Comparison of ENCODE assay signal across 18 mouse cellular contexts in genomic region chr6:16212975-16213374, GRCm38 (mm10).
DNase-seq lines count a peak whose midpoint lies in the region; ATAC-seq and TF ChIP-seq lines count a peak whose summit lies in the region.
"Had no signal": no experiment of that assay in that cellular context is flagged by ENCODE, and none has a peak within 500 bp of the region (broad histone marks: within the 10 kb centered on the region; RNA-seq: fewer than 3 reads in every experiment).

No protein-coding gene starts in this region.

- no peak overlapping the region for H3K4me2 ChIP-seq in forebrain, postnatal 0 days (ENCODE audit: low read depth)
- H3K4me2 ChIP-seq in midbrain, embryonic 11.5 days, result no peak overlapping the region
- H3K4me2 ChIP-seq in neural tube, embryonic 14.5 days (ENCODE audit: low read depth, low read length), result no peak overlapping the region
- H3K4me2 ChIP-seq: embryonic facial prominence, embryonic 13.5 days; liver, embryonic 15.5 days; stomach, embryonic 15.5 days had no signal

- H3K4me3 ChIP-seq in embryonic facial prominence, embryonic 10.5 days, result no peak overlapping the region
- no peak overlapping the region for H3K4me3 ChIP-seq in forebrain, postnatal 0 days (ENCODE audit: low read depth, low read length)
- H3K4me3 ChIP-seq in midbrain, embryonic 11.5 days (ENCODE audit: low read depth, low read length), result no peak overlapping the region
- H3K4me3 ChIP-seq in neural tube, embryonic 14.5 days (ENCODE audit: low read depth, low read length), result no peak overlapping the region
- H3K4me3 ChIP-seq: embryonic facial prominence, embryonic 13.5 days; limb, embryonic 10.5 days; liver, embryonic 15.5 days; stomach, embryonic 15.5 days had no signal

- no peak for TF ChIP-seq CTCF in forebrain, postnatal 0 days (IDR thresholded peaks at IDR 0.05; ENCODE audit: low read depth)

- 50% methylated on average over 5 of the region's 5 CpGs for WGBS in embryonic facial prominence, embryonic 10.5 days
- WGBS in forebrain, postnatal 0 days, result 5% methylated on average over 5 of the region's 5 CpGs
- WGBS in midbrain, embryonic 11.5 days, result 9% methylated on average over 5 of the region's 5 CpGs
- WGBS in neural tube, embryonic 14.5 days, result 6% methylated on average over 5 of the region's 5 CpGs

- H3K27me3 ChIP-seq in embryonic facial prominence, embryonic 10.5 days (replicated peaks; ENCODE audit: low read depth, poor library complexity, severe bottlenecking), result no peaks in the 10 kb centered on the region
- H3K27me3 ChIP-seq in forebrain, postnatal 0 days (ENCODE audit: insufficient read depth, low read length), result peaks cover 6% of the 10 kb centered on the region; the same call in 1 of the 2 replicates
- no peaks in the 10 kb centered on the region for H3K27me3 ChIP-seq in midbrain, embryonic 11.5 days (ENCODE audit: control insufficient read depth, insufficient read depth, low read length)
- H3K27me3 ChIP-seq in neural tube, embryonic 14.5 days (ENCODE audit: control insufficient read depth, insufficient read depth, low read length), result no peaks in the 10 kb centered on the region
- H3K27me3 ChIP-seq: embryonic facial prominence, embryonic 13.5 days; liver, embryonic 15.5 days; stomach, embryonic 15.5 days had no signal

- H3K9me3 ChIP-seq in embryonic facial prominence, embryonic 10.5 days, result no peaks in the 10 kb centered on the region
- H3K9me3 ChIP-seq in forebrain, postnatal 0 days (ENCODE audit: low read length), result no peaks in the 10 kb centered on the region
- H3K9me3 ChIP-seq in midbrain, embryonic 11.5 days (ENCODE audit: control insufficient read depth, low read length), result no peaks in the 10 kb centered on the region
- no peaks in the 10 kb centered on the region for H3K9me3 ChIP-seq in neural tube, embryonic 14.5 days (ENCODE audit: control insufficient read depth, low read length)
- H3K9me3 ChIP-seq: embryonic facial prominence, embryonic 13.5 days; limb, embryonic 10.5 days; liver, embryonic 15.5 days; stomach, embryonic 15.5 days had no signal

- H3K9ac ChIP-seq in forebrain, postnatal 0 days, result no peak overlapping the region
- no peak overlapping the region for H3K9ac ChIP-seq in midbrain, embryonic 11.5 days (ENCODE audit: low read length)
- H3K9ac ChIP-seq in neural tube, embryonic 14.5 days (replicated peaks; ENCODE audit: low read depth, low read length), result no peak overlapping the region
- H3K9ac ChIP-seq: embryonic facial prominence, embryonic 13.5 days; liver, embryonic 15.5 days; stomach, embryonic 15.5 days had no signal

- H3K27ac ChIP-seq in embryonic facial prominence, embryonic 10.5 days (replicated peaks), result no peak overlapping the region
- H3K27ac ChIP-seq in forebrain, postnatal 0 days (ENCODE audit: low read depth, low read length), result no peak overlapping the region
- no peak overlapping the region for H3K27ac ChIP-seq in midbrain, embryonic 11.5 days (ENCODE audit: low read depth, low read length)
- no peak overlapping the region for H3K27ac ChIP-seq in neural tube, embryonic 14.5 days (ENCODE audit: low read depth, low read length)
- H3K27ac ChIP-seq: embryonic facial prominence, embryonic 13.5 days; limb, embryonic 10.5 days; liver, embryonic 15.5 days; macrophage; stomach, embryonic 15.5 days had no signal

- H3K36me3 ChIP-seq in embryonic facial prominence, embryonic 10.5 days (replicated peaks), result no peaks in the 10 kb centered on the region
- H3K36me3 ChIP-seq in forebrain, postnatal 0 days (ENCODE audit: insufficient read depth), result no peaks in the 10 kb centered on the region
- no peaks in the 10 kb centered on the region for H3K36me3 ChIP-seq in midbrain, embryonic 11.5 days (ENCODE audit: control insufficient read depth, insufficient read depth, low read length)
- no peaks in the 10 kb centered on the region for H3K36me3 ChIP-seq in neural tube, embryonic 14.5 days (ENCODE audit: control insufficient read depth, insufficient read depth, low read length)
- H3K36me3 ChIP-seq: embryonic facial prominence, embryonic 13.5 days; limb, embryonic 10.5 days; liver, embryonic 15.5 days; stomach, embryonic 15.5 days had no signal

- peak; percentile 28 for DNase-seq in embryonic facial prominence, embryonic 10.5 days (ENCODE audit: low spot score)
- peak; percentile 5 for DNase-seq in forebrain, postnatal 0 days
- peak; percentile 93 for DNase-seq in midbrain, embryonic 11.5 days (ENCODE audit: low spot score, missing footprints)
- no peak for DNase-seq in cerebellum, adult 8-10 months
- DNase-seq in kidney, postnatal 14 days, result no peak
- DNase-seq in thymus, postnatal 4 days, result no peak
- DNase-seq: cerebellum, adult 18-20 months; heart, adult 18-20 months; heart, postnatal 14 days; kidney, adult 9 months; thymus, postnatal 36 days had no signal

- ATAC-seq in forebrain, postnatal 0 days, result peak; percentile 70
- peak; percentile 94 for ATAC-seq in midbrain, embryonic 11.5 days (ENCODE audit: low FRiP score)
- ATAC-seq in neural tube, embryonic 14.5 days (ENCODE audit: low read depth), result peak; percentile 75; the same call in 1 of the 2 replicates
- ATAC-seq: activated CD4-positive, CD25-positive, alpha-beta regulatory T cell, adult 4 months had no signal

- H3K4me1 ChIP-seq in embryonic facial prominence, embryonic 10.5 days, result peaks cover 12% of the 10 kb centered on the region
- H3K4me1 ChIP-seq in forebrain, postnatal 0 days (ENCODE audit: insufficient read depth), result 0 out of 2 replicates have a peak, but pooled peaks cover 3% of the 10 kb centered on the region
- peaks cover 17% of the 10 kb centered on the region for H3K4me1 ChIP-seq in midbrain, embryonic 11.5 days (ENCODE audit: control insufficient read depth, insufficient read depth, low read length)
- H3K4me1 ChIP-seq in neural tube, embryonic 14.5 days (ENCODE audit: control insufficient read depth, insufficient read depth, low read length), result no peaks in the 10 kb centered on the region
- H3K4me1 ChIP-seq: liver, embryonic 15.5 days; stomach, embryonic 15.5 days had no signal

Comparison
In these comparisons a context has a peak if more than half of its experiments do, and no peak if none do; other contexts are left out.
1. DNase-seq: peak in embryonic facial prominence, embryonic 10.5 days (single experiment), forebrain, postnatal 0 days (single experiment) and midbrain, embryonic 11.5 days (single experiment); none in cerebellum, adult 8-10 months (single experiment), kidney, postnatal 14 days (single experiment) and thymus, postnatal 4 days (single experiment).
2. Peak in every context shown above with its lines, with median percentiles within 50 percentile points of each other: ATAC-seq.